Mouse (Mus musculus): Measurements from ENCODE around the gene Wwp2.
A peak's percentile ranks its signal among the peaks of the same experiment; 100 is the strongest.

The Wwp2 gene

GRCm38 (mm10) chr8:107435962-107436831 lies at the start of gene Wwp2:
Gene Wwp2 (plus strand): TSS chr8:107436365.
- peak; percentile 71 for DNase-seq

- DNase-seq: no peak
Measured at GRCm38 (mm10) chr8:107386642-107387041, 49.5 kb upstream of the Wwp2 start.

- DNase-seq: peak; percentile 48
Measured at GRCm38 (mm10) chr8:107387861-107388260, 48.3 kb upstream of the Wwp2 start.

GRCm38 (mm10) chr8:107389557-107389956 lies 46.6 kb upstream of the Wwp2 start:
- DNase-seq: peak; percentile 43

- DNase-seq: no peak
Measured at GRCm38 (mm10) chr8:107390476-107391135, 45.6 kb upstream of the Wwp2 start.

- DNase-seq: no peak
Measured at GRCm38 (mm10) chr8:107391136-107391516, 45.0 kb upstream of the Wwp2 start.

GRCm38 (mm10) chr8:107395397-107395796 lies 40.8 kb upstream of the Wwp2 start:
- no peak for DNase-seq

GRCm38 (mm10) chr8:107396106-107396670 lies 40.0 kb upstream of the Wwp2 start:
- DNase-seq: no peak

GRCm38 (mm10) chr8:107397665-107398064 lies 38.5 kb upstream of the Wwp2 start:
- no peak for DNase-seq

GRCm38 (mm10) chr8:107399495-107399894 lies 36.7 kb upstream of the Wwp2 start:
- peak; percentile 68 for DNase-seq

GRCm38 (mm10) chr8:107401866-107402265 lies 34.3 kb upstream of the Wwp2 start:
- DNase-seq: no peak

- peak; percentile 69 for DNase-seq
Measured at GRCm38 (mm10) chr8:107403038-107403781, 33.0 kb upstream of the Wwp2 start, which contains the start of gene Nqo1. Gene Nqo1 (minus strand): TSS chr8:107403206.

- no peak for DNase-seq
Measured at GRCm38 (mm10) chr8:107404057-107404456, 32.1 kb upstream of the Wwp2 start.

- DNase-seq: no peak
Measured at GRCm38 (mm10) chr8:107405935-107406334, 30.2 kb upstream of the Wwp2 start.

GRCm38 (mm10) chr8:107411391-107411790 lies 24.8 kb upstream of the Wwp2 start:
- no peak for DNase-seq

GRCm38 (mm10) chr8:107412552-107412951 lies 23.6 kb upstream of the Wwp2 start:
- no peak for DNase-seq

GRCm38 (mm10) chr8:107413881-107414280 lies 22.3 kb upstream of the Wwp2 start:
- no peak for DNase-seq

GRCm38 (mm10) chr8:107417001-107417400 lies 19.2 kb upstream of the Wwp2 start:
- no peak for DNase-seq

GRCm38 (mm10) chr8:107424176-107424575 lies 12.0 kb upstream of the Wwp2 start:
- DNase-seq: no peak

GRCm38 (mm10) chr8:107424597-107425229 lies 11.5 kb upstream of the Wwp2 start, which contains the start of gene Nob1:
Gene Nob1 (minus strand): TSS chr8:107425051.
- DNase-seq: peak; percentile 96

- DNase-seq: no peak
Measured at GRCm38 (mm10) chr8:107425230-107425597, 11.0 kb upstream of the Wwp2 start.

GRCm38 (mm10) chr8:107430821-107431220 lies 5.3 kb upstream of the Wwp2 start:
- DNase-seq: no peak
